Mouse (Mus musculus) ES-Bruce4 (cell line): Measurements from ENCODE around the gene Cdh12. TPM values are rescaled to one million over a fixed set of nuclear protein-coding genes. Genes with fewer than 3 reads are reported as not detected.
"Not testable (repeated sequence)": the region's sequence is repeated elsewhere in the genome, so short reads cannot be mapped to it uniquely, and the experiment has no call there.

Experiments used
- H3K27ac ChIP-seq: 2 replicates; pipeline ENCODE4 v1.5.1; 2012; ENCODE audit warnings: low read length, inconsistent platforms; ENCODE audit not compliant: insufficient read depth
- H3K27me3 ChIP-seq: 2 replicates; pipeline ENCODE4 v1.6.1; 2012; ENCODE audit warnings: mild to moderate bottlenecking, low read length, inconsistent platforms; ENCODE audit not compliant: control insufficient read depth, poor library complexity, insufficient read depth, severe bottlenecking
- H3K36me3 ChIP-seq: 2 replicates; pipeline ENCODE4 v1.6.1; 2012; ENCODE audit warnings: inconsistent platforms, mild to moderate bottlenecking, low read length, moderate library complexity; ENCODE audit not compliant: control insufficient read depth, poor library complexity, insufficient read depth, severe bottlenecking
- H3K4me1 ChIP-seq: one replicate; pipeline ENCODE4 v1.8.1; 2011; ENCODE audit warnings: low read length; ENCODE audit not compliant: control insufficient read depth, insufficient read depth
- H3K4me3 ChIP-seq: 2 replicates; pipeline ENCODE4 v1.5.1; 2011; ENCODE audit warnings: low read depth, mild to moderate bottlenecking, low read length
- H3K9ac ChIP-seq: 2 replicates; pipeline ENCODE4 v1.6.1; 2012; ENCODE audit warnings: low read depth, mild to moderate bottlenecking, inconsistent platforms; ENCODE audit not compliant: poor library complexity, severe bottlenecking
- H3K9me3 ChIP-seq: replicated peaks from 2 replicates; pipeline ENCODE4 v1.6.1; 2012; ENCODE audit warnings: mild to moderate bottlenecking, low read length, inconsistent platforms; ENCODE audit not compliant: control insufficient read depth, poor library complexity, insufficient read depth, severe bottlenecking
- CTCF ChIP-seq: IDR thresholded peaks from one replicate; pipeline ENCODE4 v1.8.1; 2011; ENCODE audit warnings: low read depth, low read length
- EP300 ChIP-seq: IDR thresholded peaks from 2 replicates; pipeline ENCODE4 v1.6.1; 2011; ENCODE audit warnings: low read depth, low read length; ENCODE audit not compliant: insufficient read depth
- POLR2A ChIP-seq: IDR thresholded peaks from one replicate; pipeline ENCODE4 v1.8.1; 2011; ENCODE audit warnings: low read length; ENCODE audit not compliant: insufficient read depth
- polyA plus RNA-seq: library from polyadenylated mRNA; stranded (reverse); fragments of >200 nt; gene quantifications from 2 replicates; pipeline ENCODE4 v1.2.4, GENCODE M21; 2011; ENCODE audit warnings: low read depth; ENCODE audit not compliant: missing spikeins, insufficient read depth, insufficient read length

Gene Cdh12
- polyA plus RNA-seq, 1 experiment, result not detected

DNA sequence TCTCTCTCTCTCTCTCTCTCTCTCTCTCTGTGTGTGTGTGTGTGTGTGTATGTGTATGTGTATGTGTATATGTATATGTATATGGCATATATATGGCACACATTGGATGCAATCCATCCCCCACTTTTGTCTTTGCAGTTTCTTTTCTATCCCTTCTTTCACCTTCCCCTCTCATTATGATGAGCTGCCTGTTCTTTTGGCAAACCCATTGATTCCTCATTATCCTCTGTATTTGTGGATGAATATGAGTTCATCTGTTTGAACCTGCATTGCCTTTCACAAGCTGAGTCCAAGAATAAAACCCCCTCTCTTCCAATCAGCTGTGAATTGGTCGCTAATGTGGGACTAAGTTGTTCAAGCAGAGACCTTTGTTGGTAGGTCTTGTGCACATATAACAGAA lies 218.9 kb downstream of the Cdh12 start:
- TF ChIP-seq POLR2A, result no peak
- TF ChIP-seq CTCF, result no peak
- no peak for TF ChIP-seq EP300

DNA sequence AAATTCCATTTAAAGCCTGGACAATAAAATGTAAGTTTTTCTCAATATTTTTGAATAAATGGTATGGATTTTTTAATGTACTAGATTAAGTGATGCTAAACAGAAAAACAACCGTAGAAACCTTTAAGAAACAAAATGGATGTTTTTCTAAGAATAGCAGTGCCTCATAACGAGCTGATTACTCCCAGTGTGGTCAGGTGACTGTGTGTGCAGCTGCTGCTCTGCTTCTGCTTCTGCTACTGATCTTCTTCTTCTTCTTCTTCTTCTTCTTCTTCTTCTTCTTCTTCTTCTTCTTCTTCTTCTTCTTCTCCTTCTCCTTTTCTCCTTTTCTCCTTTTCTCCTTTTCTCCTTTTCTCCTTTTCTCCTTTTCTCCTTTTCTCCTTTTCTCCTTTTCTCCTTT lies 220.4 kb downstream of the Cdh12 start:
- not testable (repeated sequence) for H3K9me3 ChIP-seq, H3K36me3 ChIP-seq, H3K9ac ChIP-seq, H3K4me3 ChIP-seq, H3K27me3 ChIP-seq, H3K4me1 ChIP-seq, H3K27ac ChIP-seq

More for the DNA sequence above, 218.9 kb downstream of the Cdh12 start:
- Histone ChIP-seq H3K4me3 (no peak overlapping the region), H3K4me1 (no peaks in the 10 kb centered on the region), H3K27ac (no peak overlapping the region), H3K36me3 (no peaks in the 10 kb centered on the region), H3K27me3 (no peaks in the 10 kb centered on the region), H3K9ac (no peak overlapping the region), H3K9me3 (no peaks in the 10 kb centered on the region)

DNA sequence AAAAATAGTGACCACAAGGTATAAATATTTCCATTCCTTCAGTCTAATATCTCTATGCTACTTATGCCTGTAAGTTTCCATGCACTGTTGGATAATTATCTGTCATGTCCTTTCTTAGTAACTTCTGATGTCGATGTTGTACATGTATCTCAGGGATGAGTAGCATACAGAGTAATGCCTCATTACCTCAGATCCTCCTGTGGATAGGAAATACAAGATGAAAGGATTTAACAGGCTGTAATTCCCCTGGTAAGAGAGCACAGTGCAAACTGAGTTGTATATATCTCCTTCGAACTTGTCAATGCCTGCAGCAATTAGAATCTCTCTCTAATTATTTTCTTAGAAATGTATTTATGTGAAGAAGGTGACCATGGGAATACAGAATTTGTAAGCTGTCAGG lies 233.7 kb downstream of the Cdh12 start:
- TF ChIP-seq CTCF, result no peak
- TF ChIP-seq EP300, result no peak
- TF ChIP-seq POLR2A, result no peak
- Histone ChIP-seq H3K4me1 (no peaks in the 10 kb centered on the region), H3K36me3 (no peaks in the 10 kb centered on the region), H3K9me3 (no peaks in the 10 kb centered on the region), H3K27ac (no peak overlapping the region), H3K27me3 (no peaks in the 10 kb centered on the region), H3K4me3 (no peak overlapping the region), H3K9ac (no peak overlapping the region)

DNA sequence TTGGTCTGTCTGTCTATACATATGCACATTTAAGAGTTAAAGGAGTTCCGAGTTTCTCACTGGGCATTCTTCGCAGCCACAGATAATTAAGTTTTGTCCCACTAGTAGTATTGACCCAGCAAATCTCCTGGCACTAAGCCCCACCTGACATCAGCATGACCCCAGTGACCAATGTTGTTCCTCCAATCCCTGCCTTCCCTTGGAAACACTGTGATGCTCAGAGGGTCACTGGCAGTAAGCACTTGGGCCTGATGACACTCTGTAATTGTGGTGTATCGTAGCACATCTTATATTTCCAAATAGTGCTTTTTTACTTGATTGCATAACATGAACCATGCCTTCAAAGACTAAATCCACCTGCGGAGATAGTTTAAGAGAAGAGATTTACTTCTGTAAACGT lies 235.1 kb downstream of the Cdh12 start:
- H3K27ac ChIP-seq, result no peak overlapping the region
- H3K9me3 ChIP-seq, result no peaks in the 10 kb centered on the region
- no peak overlapping the region for H3K4me3 ChIP-seq
- no peak overlapping the region for H3K9ac ChIP-seq
- H3K36me3 ChIP-seq, result no peaks in the 10 kb centered on the region
- H3K4me1 ChIP-seq, result no peaks in the 10 kb centered on the region
- no peak for TF ChIP-seq CTCF
- no peak for TF ChIP-seq POLR2A
- no peak for TF ChIP-seq EP300
- H3K27me3 ChIP-seq, result no peaks in the 10 kb centered on the region

DNA sequence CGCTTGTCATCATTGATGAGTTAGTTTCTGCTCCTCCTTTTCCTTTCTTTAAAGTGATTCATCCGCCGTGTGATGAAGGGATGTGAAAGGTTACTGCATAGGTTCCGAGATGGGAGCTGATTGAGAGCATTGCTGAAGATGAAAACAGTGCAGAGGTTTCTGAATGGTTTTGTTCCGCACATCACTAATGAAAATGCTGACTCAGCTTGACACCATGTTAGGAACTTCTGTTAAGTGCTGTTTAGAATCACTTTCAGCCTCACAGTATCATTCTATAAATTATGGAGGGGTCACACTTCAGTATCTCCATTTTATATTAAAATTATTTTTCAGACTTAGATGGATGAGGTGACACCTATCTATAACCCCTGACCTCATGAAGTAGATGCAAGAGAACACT lies 247.2 kb downstream of the Cdh12 start:
- Histone ChIP-seq H3K4me1 (no peaks in the 10 kb centered on the region), H3K27me3 (no peaks in the 10 kb centered on the region), H3K36me3 (no peaks in the 10 kb centered on the region), H3K4me3 (no peak overlapping the region), H3K27ac (no peak overlapping the region), H3K9ac (no peak overlapping the region), H3K9me3 (no peaks in the 10 kb centered on the region)
- TF ChIP-seq CTCF, result no peak
- TF ChIP-seq EP300, result no peak
- no peak for TF ChIP-seq POLR2A

DNA sequence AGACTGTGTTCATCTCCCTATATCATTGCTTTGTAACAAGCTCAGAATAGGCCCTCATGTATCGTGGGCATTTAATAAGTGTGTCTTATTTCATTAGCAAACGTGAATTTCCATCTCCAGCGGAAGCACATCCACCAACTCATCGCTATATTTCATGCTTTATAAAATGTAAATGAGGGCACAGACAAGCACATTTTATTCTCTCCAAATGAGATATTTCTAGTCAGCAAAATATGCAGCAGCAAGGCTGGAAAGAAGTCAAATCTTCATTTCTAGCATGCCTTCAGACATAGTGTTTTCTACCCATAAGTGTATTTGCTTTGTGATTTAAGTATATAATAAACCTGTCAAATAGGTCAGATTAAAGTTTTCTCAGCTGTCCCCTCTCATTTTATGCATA lies 262.8 kb downstream of the Cdh12 start:
- H3K9ac ChIP-seq, result no peak overlapping the region
- TF ChIP-seq EP300, result no peak
- TF ChIP-seq CTCF, result no peak
- no peak for TF ChIP-seq POLR2A
- no peaks in the 10 kb centered on the region for H3K36me3 ChIP-seq

More for the DNA sequence above, 262.8 kb downstream of the Cdh12 start:
- H3K4me1 ChIP-seq, result no peaks in the 10 kb centered on the region
- H3K27me3 ChIP-seq, result no peaks in the 10 kb centered on the region
- no peaks in the 10 kb centered on the region for H3K9me3 ChIP-seq
- no peak overlapping the region for H3K27ac ChIP-seq
- H3K4me3 ChIP-seq, result no peak overlapping the region
